Mouse (Mus musculus) fibroblast of lung, adult 2 months (primary cell): ENCODE results near the gene Naa16.

Experiments
- DNase-seq: peaks from one replicate; pipeline ENCODE4 v3.0.0-alpha.2; 2011; ENCODE audit warnings: low read depth

Naa16 gene

GRCm38 (mm10) chr14:79298314-79298992, 92.1 kb downstream of the Naa16 start:
- no peak for DNase-seq

- no peak for DNase-seq
These were observed 93.7 kb downstream of the Naa16 start for GRCm38 (mm10) chr14:79296836-79297235.

- DNase-seq, result no peak
These were observed 94.4 kb downstream of the Naa16 start for GRCm38 (mm10) chr14:79296201-79296600.

- DNase-seq, result no peak
These were observed 95.0 kb downstream of the Naa16 start for GRCm38 (mm10) chr14:79295579-79295978.

- no peak for DNase-seq
These were observed 95.6 kb downstream of the Naa16 start for GRCm38 (mm10) chr14:79294950-79295349.

GRCm38 (mm10) chr14:79294051-79294814, 96.3 kb downstream of the Naa16 start:
- DNase-seq, result no peak

GRCm38 (mm10) chr14:79293119-79293780, 97.3 kb downstream of the Naa16 start:
- no peak for DNase-seq

- DNase-seq, result no peak
These were observed 98.9 kb downstream of the Naa16 start for GRCm38 (mm10) chr14:79291629-79292028.

GRCm38 (mm10) chr14:79290683-79291425, 99.7 kb downstream of the Naa16 start:
- DNase-seq, result peak; percentile 55

- DNase-seq, result no peak
These were observed 100.7 kb downstream of the Naa16 start for GRCm38 (mm10) chr14:79289909-79290308.

GRCm38 (mm10) chr14:79288280-79288679, 102.3 kb downstream of the Naa16 start:
- no peak for DNase-seq

- no peak for DNase-seq
These were observed 103.2 kb downstream of the Naa16 start for GRCm38 (mm10) chr14:79287251-79287863.

GRCm38 (mm10) chr14:79285549-79285948, 105.0 kb downstream of the Naa16 start:
- no peak for DNase-seq

GRCm38 (mm10) chr14:79284616-79285015, 106.0 kb downstream of the Naa16 start:
- DNase-seq, result no peak

GRCm38 (mm10) chr14:79283952-79284351, 106.6 kb downstream of the Naa16 start:
- no peak for DNase-seq

GRCm38 (mm10) chr14:79281894-79282553, 108.6 kb downstream of the Naa16 start:
- no peak for DNase-seq

GRCm38 (mm10) chr14:79280456-79280855, 110.1 kb downstream of the Naa16 start:
- DNase-seq, result no peak

GRCm38 (mm10) chr14:79279494-79279893, 111.1 kb downstream of the Naa16 start:
- no peak for DNase-seq

- DNase-seq, result no peak
These were observed 111.7 kb downstream of the Naa16 start for GRCm38 (mm10) chr14:79278927-79279326.

- DNase-seq, result no peak
These were observed 112.7 kb downstream of the Naa16 start for GRCm38 (mm10) chr14:79277922-79278321.

GRCm38 (mm10) chr14:79275870-79276395, 114.6 kb downstream of the Naa16 start:
- no peak for DNase-seq
